Mouse (Mus musculus) heart, adult 2 months (tissue): ENCODE data around the gene Olfr509.

Source experiments
- CTCF ChIP-seq: fragments of 200-600 bp; IDR thresholded peaks from 2 replicates; pipeline ENCODE4 v1.8.1; 2022; ENCODE audit warnings: antibody characterized with exemption, mild to moderate bottlenecking, moderate library complexity
- EP300 ChIP-seq: fragments of 200-500 bp; IDR thresholded peaks from 2 replicates; pipeline ENCODE4 v1.6.1; 2011; ENCODE audit warnings: low read depth, low read length, control low read depth; ENCODE audit not compliant: insufficient read depth
- POLR2A ChIP-seq: fragments of 200-500 bp; IDR thresholded peaks from 2 replicates; pipeline ENCODE4 v1.6.1; 2011; ENCODE audit warnings: mild to moderate bottlenecking, low read depth, low read length, control low read depth; ENCODE audit not compliant: insufficient read depth

DNA sequence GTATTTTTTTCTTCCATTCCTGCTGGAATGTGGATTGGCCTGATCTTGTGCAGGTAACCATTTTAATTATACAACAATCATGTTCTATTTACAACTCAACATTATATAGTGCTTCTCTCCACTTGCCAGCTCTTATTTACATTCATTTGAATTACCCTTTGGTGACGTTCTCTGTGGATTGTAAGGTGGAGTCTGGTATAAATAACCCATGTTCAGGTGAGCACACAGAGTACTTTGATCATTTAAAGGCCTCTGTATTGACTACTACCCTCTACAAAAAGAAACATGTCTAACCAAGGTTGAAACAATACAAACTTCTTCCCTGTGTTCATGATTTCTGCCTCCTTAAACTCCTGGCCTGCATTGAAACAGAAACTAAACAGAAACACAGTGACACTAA lies 19.4 kb upstream of the Olfr509 start:
- TF ChIP-seq CTCF (no peak), POLR2A (no peak), EP300 (no peak)
